Mouse (Mus musculus) natural killer cell, adult 2 months (primary cell): ENCODE results near the gene Itprid2.

ENCODE experiments used
- DNase-seq, 2 experiments: peaks; one replicate each; pipeline ENCODE4 v3.0.0; 2022; ENCODE audit warnings: low spot score in 2 of 2

Itprid2 gene

GRCm38 (mm10) chr2:79651185-79651584 is 16.0 kb downstream of the Itprid2 start:
- DNase-seq = no peak

GRCm38 (mm10) chr2:79651701-79652100 is 16.5 kb downstream of the Itprid2 start:
- no peak for DNase-seq

DNA sequence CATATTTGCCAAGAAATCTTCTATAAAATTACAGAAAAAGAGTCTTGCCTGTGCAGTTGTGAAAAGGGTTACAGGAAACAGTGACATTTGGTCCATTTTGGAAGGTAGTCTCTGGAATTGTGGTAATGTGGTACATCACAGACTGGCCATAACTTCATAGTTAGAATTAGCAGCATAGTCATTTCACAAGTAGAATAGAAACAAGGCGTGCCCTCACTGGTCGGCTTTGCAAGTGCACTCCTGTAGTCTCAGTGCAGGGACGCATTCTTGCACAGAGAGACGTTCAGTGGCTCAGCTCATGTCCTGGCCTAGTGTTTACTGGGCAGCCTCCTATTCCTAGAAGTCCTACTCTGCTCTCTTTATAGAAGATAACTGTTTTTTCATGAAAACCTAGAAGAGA is 17.4 kb downstream of the Itprid2 start:
- DNase-seq = no peak

DNA sequence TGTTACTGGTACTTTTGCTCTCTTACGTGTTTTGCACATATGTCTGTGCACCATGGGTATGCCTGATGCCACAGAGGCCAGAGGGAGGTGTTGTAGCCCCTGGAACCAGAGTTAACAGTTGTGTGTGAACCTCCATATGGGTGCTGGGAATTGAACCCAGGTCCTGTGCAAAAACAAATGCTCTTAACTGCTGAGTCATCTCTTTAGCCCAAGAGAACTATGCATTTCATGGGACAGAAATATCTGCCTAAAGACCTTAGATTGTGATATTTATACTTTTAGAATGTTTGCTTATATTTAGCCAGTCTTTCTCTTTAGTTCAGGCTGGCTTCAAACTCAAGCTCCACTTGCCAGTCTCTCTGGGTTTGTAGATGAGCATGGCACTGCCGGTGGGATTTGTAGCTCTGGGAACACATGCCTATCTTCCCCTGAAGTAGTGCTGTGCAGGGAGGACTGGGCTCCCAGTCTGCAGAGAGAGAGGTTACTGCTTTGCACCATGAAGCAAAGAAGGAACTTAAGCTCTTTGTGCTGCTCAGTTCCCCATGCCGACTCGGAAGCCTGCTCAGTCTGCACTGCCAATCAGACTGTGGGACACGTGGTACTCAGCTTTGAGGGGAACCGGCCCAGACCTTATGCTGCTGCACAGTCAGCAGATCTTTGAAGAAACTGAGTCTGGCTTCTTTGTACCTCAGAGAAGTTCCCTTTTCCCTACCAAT is 18.1 kb downstream of the Itprid2 start:
- no peak for DNase-seq

- no peak for DNase-seq
Measured at GRCm38 (mm10) chr2:79653809-79654164, 18.6 kb downstream of the Itprid2 start.

GRCm38 (mm10) chr2:79657062-79657461 is 21.9 kb downstream of the Itprid2 start:
- DNase-seq = no peak

GRCm38 (mm10) chr2:79660417-79661185 is 25.4 kb downstream of the Itprid2 start:
- DNase-seq = no peak

DNA sequence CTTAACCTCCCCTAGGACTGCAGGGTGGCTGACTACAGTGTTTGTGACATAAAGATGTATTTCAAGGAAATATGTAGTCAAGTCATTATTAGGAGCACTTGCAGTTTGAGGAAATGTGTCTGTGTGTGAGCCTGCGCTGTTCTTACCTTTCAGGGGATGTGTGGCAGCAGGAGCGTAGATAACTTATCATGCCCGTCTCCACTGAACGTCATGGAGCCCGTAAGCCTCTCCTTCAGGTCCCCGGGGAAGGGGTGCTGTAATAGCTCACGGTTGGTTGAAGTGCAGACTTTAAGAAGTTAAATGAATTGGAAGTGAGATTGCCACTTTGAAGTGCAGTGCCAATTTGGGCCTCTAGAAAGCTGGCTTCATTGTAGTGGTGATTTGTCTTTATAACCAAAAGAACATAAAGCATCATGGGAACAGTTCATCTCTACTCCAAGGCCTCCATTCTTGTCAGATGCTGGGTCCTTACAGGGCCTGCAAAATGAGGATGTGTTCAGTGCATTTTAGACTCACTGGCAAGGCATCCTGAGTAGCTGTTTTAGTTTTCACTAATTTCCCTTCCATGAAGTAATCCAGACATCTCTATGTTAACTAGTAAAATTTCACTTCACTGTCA is 26.4 kb downstream of the Itprid2 start:
- no peak for DNase-seq

GRCm38 (mm10) chr2:79664532-79665286 is 29.6 kb downstream of the Itprid2 start:
- no peak for DNase-seq

- no peak for DNase-seq
Measured at GRCm38 (mm10) chr2:79665492-79665891, 30.3 kb downstream of the Itprid2 start.

GRCm38 (mm10) chr2:79675266-79675665 is 40.1 kb downstream of the Itprid2 start:
- no peak for DNase-seq

GRCm38 (mm10) chr2:79677663-79678257 is 42.6 kb downstream of the Itprid2 start:
- DNase-seq = no peak

- no peak for DNase-seq
Measured at GRCm38 (mm10) chr2:79681672-79682071, 46.5 kb downstream of the Itprid2 start.

- no peak for DNase-seq
Measured at GRCm38 (mm10) chr2:79683258-79683657, 48.1 kb downstream of the Itprid2 start.

DNA sequence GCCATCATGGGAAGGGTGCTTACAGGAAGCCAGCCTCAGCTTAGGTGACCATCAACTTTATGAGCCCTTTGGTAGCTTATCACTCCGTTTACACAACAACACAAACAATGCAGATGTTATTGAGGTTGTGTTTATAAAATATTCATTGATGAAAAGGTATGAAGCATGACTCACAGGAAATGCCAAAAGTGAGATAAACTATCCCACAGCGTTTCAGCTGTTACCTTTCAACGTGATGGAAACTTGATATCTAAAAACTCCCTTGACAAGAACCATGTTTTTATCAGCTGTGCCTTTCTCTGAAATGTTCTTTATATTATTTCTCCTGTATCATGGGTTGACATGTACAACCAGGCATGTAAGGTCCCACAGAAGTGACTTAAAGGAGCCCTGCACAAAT is 55.7 kb downstream of the Itprid2 start:
- no peak for DNase-seq

DNA sequence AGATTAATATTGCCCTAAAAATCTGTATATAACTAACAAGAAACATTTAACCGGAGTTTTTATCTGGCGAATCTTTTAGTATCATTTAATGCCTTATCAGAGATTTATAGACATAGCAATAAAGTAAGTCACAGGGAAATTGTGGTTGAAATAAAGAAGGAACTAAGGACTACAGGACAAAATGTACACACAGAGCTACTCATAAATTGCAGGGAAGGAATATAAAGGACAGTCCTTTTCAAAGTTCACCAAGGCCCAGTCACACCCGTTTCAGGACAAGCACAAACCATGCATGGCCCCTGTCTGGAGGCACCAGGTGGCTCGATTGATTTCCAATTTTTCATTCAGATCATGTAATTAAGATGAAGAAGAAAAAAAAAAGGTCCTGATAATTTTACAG is 60.0 kb downstream of the Itprid2 start:
- DNase-seq = no peak

GRCm38 (mm10) chr2:79695939-79696338 is 60.8 kb downstream of the Itprid2 start:
- DNase-seq = peak in 1 of 2 experiments; percentile 42

- peak in 1 of 2 experiments; percentile 3 for DNase-seq
Measured at GRCm38 (mm10) chr2:79696478-79697230, 61.5 kb downstream of the Itprid2 start.

- no peak for DNase-seq
Measured at GRCm38 (mm10) chr2:79698166-79698565, 63.0 kb downstream of the Itprid2 start.

DNA sequence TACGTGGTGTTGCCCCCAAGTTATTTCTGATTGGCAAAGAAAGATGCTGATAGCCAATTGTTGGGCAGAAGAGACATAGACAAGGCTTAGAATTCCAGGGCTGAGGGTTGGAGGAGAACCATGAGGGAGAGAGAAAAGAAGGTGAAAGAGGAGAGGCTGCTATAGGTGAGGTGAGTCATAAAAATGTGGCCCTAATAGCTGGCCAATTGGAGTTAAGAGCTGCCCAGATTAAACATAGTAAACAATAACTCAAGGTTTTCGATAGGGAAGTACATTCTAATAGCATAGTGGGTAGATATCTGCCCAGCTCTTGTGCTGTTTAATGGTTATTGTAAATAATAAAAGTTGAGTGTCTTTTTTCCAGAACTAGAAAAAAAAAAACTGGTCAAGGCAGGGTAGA is 69.6 kb downstream of the Itprid2 start:
- DNase-seq = no peak

DNA sequence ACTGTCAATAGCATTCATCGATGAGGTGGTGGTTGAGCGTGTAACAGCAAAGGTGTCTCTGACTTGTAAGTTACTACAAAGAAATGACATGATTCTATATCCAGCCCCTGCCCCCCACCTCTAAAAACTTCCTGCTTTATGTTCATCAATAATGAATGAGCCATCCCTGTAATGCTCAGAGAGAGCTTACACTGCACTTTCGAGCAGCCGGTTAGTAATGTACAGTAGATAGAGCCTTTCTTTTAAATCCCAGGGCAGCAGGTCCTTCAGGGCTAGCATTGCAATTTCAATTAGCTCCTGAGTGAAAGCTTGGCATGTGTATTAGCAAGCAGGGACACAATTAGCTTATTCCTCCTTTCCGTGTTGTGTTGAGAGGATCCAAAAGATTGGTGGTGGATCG is 72.4 kb downstream of the Itprid2 start, which contains the start of gene Ppp1r1c:
Gene Ppp1r1c (plus strand): TSS at position 206 of the 400 bp plus-strand sequence.
- no peak for DNase-seq
